ENCODE assay signal across 10 mouse cellular contexts in the genomic region with DNA sequence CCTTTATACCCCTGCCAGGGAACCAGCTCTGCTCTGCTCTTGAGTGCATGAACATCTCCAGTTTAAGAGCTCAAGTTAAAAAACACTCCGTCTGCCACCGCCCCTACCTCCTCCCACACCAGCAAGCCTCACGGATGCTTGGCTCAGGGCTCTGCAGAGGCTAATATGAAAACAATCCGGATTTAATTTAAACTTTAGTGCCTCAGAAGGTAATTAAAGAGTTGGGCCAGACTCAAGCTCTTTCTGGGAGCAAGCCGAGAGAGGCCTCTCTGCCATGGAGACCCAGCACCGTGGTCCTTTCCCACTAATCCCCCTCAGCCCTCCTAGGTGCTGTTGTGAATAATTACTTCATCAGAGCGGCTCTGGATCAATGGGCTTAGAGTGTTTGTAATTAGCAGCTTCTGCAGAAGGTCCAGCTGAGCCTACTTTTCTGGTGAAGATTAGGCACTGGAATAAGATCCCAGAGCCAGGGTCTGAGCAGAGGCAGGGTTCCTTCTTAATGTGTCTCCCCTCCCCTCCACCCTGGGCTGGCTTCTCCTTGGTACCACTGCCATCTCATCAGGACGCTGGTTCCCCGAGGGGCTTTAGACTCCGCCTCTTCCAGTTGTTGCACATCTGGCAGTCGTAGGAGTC.
DNase-seq lines count a peak whose midpoint lies in the region; ATAC-seq and TF ChIP-seq lines count a peak whose summit lies in the region.
"Had no signal": no experiment of that assay in that cellular context is flagged by ENCODE, and none has a peak within 500 bp of the region (broad histone marks: within the 10 kb centered on the region; RNA-seq: fewer than 3 reads in every experiment).

No protein-coding gene starts in this region.

- H3K4me1 ChIP-seq in forebrain, postnatal 0 days (ENCODE audit: insufficient read depth) = 0 out of 2 replicates have a peak, but pooled peaks cover 4% of the 10 kb centered on the region
- H3K4me1 ChIP-seq in limb, embryonic 14.5 days (ENCODE audit: control insufficient read depth, insufficient read depth, low read length) = peaks cover 19% of the 10 kb centered on the region
- H3K4me1 ChIP-seq: liver, embryonic 15.5 days had no signal

- peak; percentile 60; the same call in 1 of the 2 replicates for ATAC-seq in forebrain, postnatal 0 days
- 0 out of 2 replicates have a peak, but pooled peaks have one; percentile 60 for ATAC-seq in limb, embryonic 14.5 days (ENCODE audit: low FRiP score, low read depth)
- no peak for ATAC-seq in granulocyte monocyte progenitor cell, adult 5-6 weeks (replicated peaks; ENCODE audit: poor library complexity, severe bottlenecking)
- ATAC-seq: Patski had no signal

- peak; percentile 25 to 65 for DNase-seq in frontal cortex, adult 2 months (ENCODE audit: extremely low spot score in 1 of 2, low spot score in 1 of 2)
- DNase-seq in frontal cortex, postnatal 10 days (ENCODE audit: low spot score in 2 of 2) = no peak
- peak; percentile 92 for DNase-seq in brain, embryonic 14.5 days (ENCODE audit: low read depth)
- no peak for DNase-seq in forebrain, postnatal 0 days
- DNase-seq in limb, embryonic 14.5 days (ENCODE audit: low spot score) = peak; percentile 64
- no peak for DNase-seq in urinary bladder, postnatal 10 days (ENCODE audit: low spot score)
- no peak for DNase-seq in kidney, adult 11 months

- no peak for TF ChIP-seq POLR2A in brain, embryonic 14.5 days (IDR thresholded peaks at IDR 0.05; ENCODE audit: borderline replicate concordance, extremely low read depth, insufficient read depth, insufficient read length, poor library complexity, severe bottlenecking)
- TF ChIP-seq POLR2A in limb, embryonic 14.5 days (IDR thresholded peaks at IDR 0.05; ENCODE audit: borderline replicate concordance, extremely low read depth, insufficient read depth, insufficient read length) = no peak

- 10% methylated on average over 11 of the region's 11 CpGs for WGBS in forebrain, postnatal 0 days
- 7% methylated on average over 11 of the region's 11 CpGs for WGBS in limb, embryonic 14.5 days

- H3K27ac ChIP-seq in forebrain, postnatal 0 days (ENCODE audit: low read depth, low read length) = no peak overlapping the region
- H3K27ac ChIP-seq in limb, embryonic 14.5 days (replicated peaks; ENCODE audit: low read depth, low read length) = no peak overlapping the region
- H3K27ac ChIP-seq: liver, embryonic 15.5 days had no signal

- H3K4me2 ChIP-seq in forebrain, postnatal 0 days (ENCODE audit: low read depth) = no peak overlapping the region
- 0 out of 2 replicates have a peak overlapping the region, but pooled peaks have one; percentile 16 for H3K4me2 ChIP-seq in limb, embryonic 14.5 days (replicated peaks; ENCODE audit: low read depth, low read length, severe bottlenecking)
- H3K4me2 ChIP-seq: liver, embryonic 15.5 days had no signal

- H3K9ac ChIP-seq in forebrain, postnatal 0 days = no peak overlapping the region
- H3K9ac ChIP-seq in limb, embryonic 14.5 days (ENCODE audit: low read depth, low read length, severe bottlenecking) = no peak overlapping the region
- H3K9ac ChIP-seq: liver, embryonic 15.5 days had no signal

- TF ChIP-seq CTCF in brain, embryonic 14.5 days (IDR thresholded peaks at IDR 0.05; ENCODE audit: borderline replicate concordance, extremely low read depth, insufficient read depth, insufficient read length) = no peak
- TF ChIP-seq CTCF in forebrain, postnatal 0 days (IDR thresholded peaks at IDR 0.05; ENCODE audit: low read depth) = no peak

- H3K27me3 ChIP-seq in forebrain, postnatal 0 days (ENCODE audit: insufficient read depth, low read length) = no peaks in the 10 kb centered on the region
- no peaks in the 10 kb centered on the region for H3K27me3 ChIP-seq in limb, embryonic 14.5 days (ENCODE audit: control insufficient read depth, insufficient read depth, low read length)
- H3K27me3 ChIP-seq: liver, embryonic 15.5 days; Patski had no signal

- H3K9me3 ChIP-seq in forebrain, postnatal 0 days (ENCODE audit: low read length) = no peaks in the 10 kb centered on the region
- no peaks in the 10 kb centered on the region for H3K9me3 ChIP-seq in limb, embryonic 14.5 days (ENCODE audit: control insufficient read depth, low read length)
- H3K9me3 ChIP-seq: liver, embryonic 15.5 days had no signal

- no peaks in the 10 kb centered on the region for H3K36me3 ChIP-seq in forebrain, postnatal 0 days (ENCODE audit: insufficient read depth)
- no peaks in the 10 kb centered on the region for H3K36me3 ChIP-seq in limb, embryonic 14.5 days (ENCODE audit: control insufficient read depth, insufficient read depth, low read length)
- H3K36me3 ChIP-seq: liver, embryonic 15.5 days had no signal

- no peak overlapping the region for H3K4me3 ChIP-seq in forebrain, postnatal 0 days (ENCODE audit: low read depth, low read length)
- no peak overlapping the region for H3K4me3 ChIP-seq in limb, embryonic 14.5 days (replicated peaks; ENCODE audit: low read length)
- H3K4me3 ChIP-seq: liver, embryonic 15.5 days had no signal

Comparison
In these comparisons a context has a peak if more than half of its experiments do, and no peak if none do; other contexts are left out.
1. DNase-seq: peak in frontal cortex, adult 2 months (2 of 2), brain, embryonic 14.5 days (single experiment) and limb, embryonic 14.5 days (single experiment); none in frontal cortex, postnatal 10 days (0 of 2), forebrain, postnatal 0 days (single experiment), urinary bladder, postnatal 10 days (single experiment) and kidney, adult 11 months (single experiment).